Mouse (Mus musculus) E14TG2a.4 (cell line): Measurements from ENCODE around the gene Gpr176.

Experiments used
- CTCF ChIP-seq: conservative IDR thresholded peaks from 2 replicates; pipeline ENCODE4 v1.5.1; 2014; ENCODE audit warnings: low read length
- NANOG ChIP-seq: IDR thresholded peaks from 2 replicates; pipeline ENCODE4 v1.6.1; 2014; ENCODE audit warnings: borderline replicate concordance, low read length, mixed read lengths
- POU5F1 ChIP-seq: IDR thresholded peaks from 2 replicates; pipeline ENCODE4 v1.6.1; 2014; ENCODE audit warnings: low read length, borderline replicate concordance

GRCm38 (mm10) chr2:118388341-118389335 is 15.4 kb upstream of the Gpr176 start, which contains the start of gene Eif2ak4:
- TF ChIP-seq CTCF (no peak), POU5F1 (no peak), NANOG (no peak)
